Mouse (Mus musculus): ENCODE results near the gene Ugcg.

- no peak for TF ChIP-seq POLR2A (IDR thresholded peaks at IDR 0.05; ENCODE audit: low read depth, low read length)
- TF ChIP-seq CTCF (IDR thresholded peaks at IDR 0.05; ENCODE audit: extremely low read depth, insufficient read depth, insufficient read length, insufficient replicate concordance), result no peak
Observed at GRCm38 (mm10) chr4:59173181-59173922, 15.7 kb upstream of the Ugcg start.
